Mouse (Mus musculus) thymus, postnatal 25 days (tissue): Measurements from ENCODE around the gene Kdelr2.
"Not testable (repeated sequence)": the region's sequence is repeated elsewhere in the genome, so short reads cannot be mapped to it uniquely, and the experiment has no call there.

Experiments
- DNase-seq: peaks from one replicate; pipeline ENCODE4 v3.0.0; 2022

Gene Kdelr2

GRCm38 (mm10) chr5:143403221-143404147, at the start of gene Kdelr2:
Kdelr2 (plus strand) TSS chr5:143403838.
- DNase-seq, result peak; percentile 80

- DNase-seq, result no peak
These were observed 47.6 kb upstream of the Kdelr2 start for GRCm38 (mm10) chr5:143356017-143356416.

- no peak for DNase-seq
These were observed 46.8 kb upstream of the Kdelr2 start, which contains the start of gene Grid2ip for GRCm38 (mm10) chr5:143356686-143357388. Grid2ip (plus strand) TSS chr5:143357338.

- no peak for DNase-seq
These were observed 46.1 kb upstream of the Kdelr2 start for GRCm38 (mm10) chr5:143357564-143357963.

GRCm38 (mm10) chr5:143359263-143359662, 44.4 kb upstream of the Kdelr2 start:
- DNase-seq, result no peak

GRCm38 (mm10) chr5:143360000-143360399, 43.6 kb upstream of the Kdelr2 start:
- peak; percentile 31 for DNase-seq

GRCm38 (mm10) chr5:143361428-143361827, 42.2 kb upstream of the Kdelr2 start:
- DNase-seq, result no peak

- no peak for DNase-seq
These were observed 39.7 kb upstream of the Kdelr2 start for GRCm38 (mm10) chr5:143363678-143364615.

GRCm38 (mm10) chr5:143367931-143368330, 35.7 kb upstream of the Kdelr2 start:
- DNase-seq, result no peak

- DNase-seq, result no peak
These were observed 33.9 kb upstream of the Kdelr2 start for GRCm38 (mm10) chr5:143369611-143370255.

GRCm38 (mm10) chr5:143370416-143371145, 33.1 kb upstream of the Kdelr2 start:
- no peak for DNase-seq

- DNase-seq, result no peak
These were observed 32.5 kb upstream of the Kdelr2 start for GRCm38 (mm10) chr5:143371146-143371510.

- DNase-seq, result no peak
These were observed 30.8 kb upstream of the Kdelr2 start for GRCm38 (mm10) chr5:143372818-143373217.

- peak; percentile 63 for DNase-seq
These were observed 28.4 kb upstream of the Kdelr2 start for GRCm38 (mm10) chr5:143375242-143375641.

GRCm38 (mm10) chr5:143376156-143376555, 27.5 kb upstream of the Kdelr2 start:
- no peak for DNase-seq

GRCm38 (mm10) chr5:143386797-143387621, 16.6 kb upstream of the Kdelr2 start:
- no peak for DNase-seq

GRCm38 (mm10) chr5:143394184-143394583, 9.5 kb upstream of the Kdelr2 start:
- peak; percentile 14 for DNase-seq

GRCm38 (mm10) chr5:143394966-143395365, 8.7 kb upstream of the Kdelr2 start:
- not testable (repeated sequence) for DNase-seq

- DNase-seq, result peak; percentile 54
These were observed 8.0 kb upstream of the Kdelr2 start for GRCm38 (mm10) chr5:143395649-143396048.

GRCm38 (mm10) chr5:143400501-143400900, 3.1 kb upstream of the Kdelr2 start:
- DNase-seq, result no peak

- no peak for DNase-seq
These were observed 2.1 kb upstream of the Kdelr2 start for GRCm38 (mm10) chr5:143401556-143401955.
